Mouse (Mus musculus): ENCODE results near the gene Nabp2. TPM values are rescaled to one million over a fixed set of nuclear protein-coding genes. Genes with fewer than 3 reads are reported as not detected.

The Nabp2 gene
- total RNA-seq, 2 experiments from 2014 or later, result 44.1 to 47.1 TPM

DNA sequence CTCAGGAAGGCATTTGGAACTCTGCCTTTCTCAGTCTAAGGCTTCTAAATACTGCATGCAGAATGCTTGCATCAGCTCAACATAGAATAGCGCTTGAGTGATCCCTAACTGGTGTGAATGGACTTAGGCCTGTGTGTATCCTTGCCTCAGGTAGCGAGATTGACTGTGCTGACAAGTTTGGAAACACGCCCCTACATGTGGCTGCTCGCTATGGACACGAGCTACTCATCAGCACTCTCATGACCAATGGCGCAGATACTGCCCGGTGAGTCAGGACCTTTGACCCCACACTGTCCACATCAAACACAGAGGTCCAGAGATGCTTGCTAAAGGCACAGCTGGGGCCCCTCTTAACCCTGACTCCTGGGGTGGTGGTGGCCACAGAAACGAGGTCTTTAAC lies 28.8 kb downstream of the Nabp2 start:
- no peak for DNase-seq

DNA sequence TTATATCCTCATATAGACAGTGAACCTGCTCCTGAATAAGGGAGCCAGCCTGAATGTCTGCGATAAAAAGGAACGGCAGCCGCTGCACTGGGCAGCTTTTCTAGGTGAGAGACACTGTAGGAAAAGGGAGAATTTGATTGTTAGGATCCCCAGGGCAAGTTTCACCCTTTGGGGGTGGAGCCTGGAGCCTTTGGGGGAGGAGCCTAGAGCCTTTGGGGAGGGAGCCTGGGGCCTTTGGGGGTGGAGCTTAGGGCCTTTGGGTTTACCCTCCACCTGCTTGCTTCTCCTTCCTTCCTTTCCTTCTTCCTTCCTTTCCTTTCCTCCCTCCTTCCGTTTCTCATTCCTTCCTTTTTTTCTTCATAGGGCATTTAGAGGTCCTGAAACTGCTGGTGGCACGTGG lies 30.7 kb downstream of the Nabp2 start:
- no peak for DNase-seq

DNA sequence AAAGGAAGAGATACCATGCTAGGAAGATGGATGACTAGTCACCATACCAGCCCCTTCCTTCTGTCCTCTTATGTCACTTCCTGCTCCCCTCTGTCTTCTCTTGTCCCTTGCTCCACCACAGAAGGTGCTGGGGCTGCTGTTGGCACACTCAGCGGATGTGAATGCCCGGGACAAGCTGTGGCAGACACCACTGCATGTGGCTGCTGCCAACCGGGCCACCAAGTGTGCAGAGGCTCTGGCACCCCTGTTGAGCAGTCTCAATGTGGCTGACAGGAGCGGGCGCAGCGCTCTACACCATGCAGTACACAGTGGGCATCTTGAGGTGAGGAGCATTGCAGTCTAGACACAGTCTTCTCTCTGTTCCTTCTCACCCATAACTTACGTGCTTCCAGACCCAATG lies 32.0 kb downstream of the Nabp2 start:
- DNase-seq, result no peak

DNA sequence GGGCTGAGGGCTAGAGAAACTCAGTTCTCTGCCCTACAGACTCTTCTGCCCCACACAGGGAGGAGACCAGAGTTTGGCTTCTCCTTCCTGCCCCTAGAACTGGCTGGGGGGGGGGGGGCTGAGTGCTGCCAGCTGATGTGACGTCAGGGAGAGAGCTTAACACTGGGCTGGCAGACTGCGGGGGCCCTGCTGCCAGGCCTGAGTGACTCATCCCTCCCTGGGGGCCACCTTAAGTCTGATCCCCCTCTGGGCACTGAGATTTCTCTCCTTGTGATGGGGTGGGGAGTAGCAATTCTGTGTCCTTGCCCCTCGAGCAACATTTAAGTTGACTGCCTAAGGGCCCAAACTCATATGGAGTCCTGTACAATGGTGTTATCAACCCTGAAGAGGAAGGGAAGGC lies 32.8 kb downstream of the Nabp2 start:
- DNase-seq, result no peak

DNA sequence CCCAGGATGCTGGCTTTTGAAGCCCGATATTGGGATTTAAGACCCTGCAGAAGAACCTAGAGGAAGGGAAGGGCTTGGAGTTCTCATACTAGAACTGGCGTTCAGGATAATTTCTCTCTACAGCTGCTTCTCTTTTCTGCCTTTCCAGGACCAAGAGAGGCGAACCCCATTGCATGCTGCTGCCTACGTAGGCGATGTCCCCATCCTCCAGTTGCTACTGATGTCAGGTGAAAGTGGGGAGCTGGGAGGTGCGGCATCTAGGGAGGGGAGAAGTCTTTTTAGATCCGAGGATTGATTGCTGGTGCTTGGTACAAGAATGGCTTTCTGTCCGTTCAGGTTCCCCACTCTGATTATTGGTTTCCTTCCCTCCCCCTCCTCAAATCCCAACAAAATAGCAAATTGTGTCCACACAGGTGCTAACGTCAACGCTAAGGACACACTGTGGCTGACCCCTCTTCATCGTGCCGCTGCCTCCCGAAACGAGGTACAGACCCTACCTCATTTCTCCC lies 33.3 kb downstream of the Nabp2 start:
- no peak for DNase-seq

DNA sequence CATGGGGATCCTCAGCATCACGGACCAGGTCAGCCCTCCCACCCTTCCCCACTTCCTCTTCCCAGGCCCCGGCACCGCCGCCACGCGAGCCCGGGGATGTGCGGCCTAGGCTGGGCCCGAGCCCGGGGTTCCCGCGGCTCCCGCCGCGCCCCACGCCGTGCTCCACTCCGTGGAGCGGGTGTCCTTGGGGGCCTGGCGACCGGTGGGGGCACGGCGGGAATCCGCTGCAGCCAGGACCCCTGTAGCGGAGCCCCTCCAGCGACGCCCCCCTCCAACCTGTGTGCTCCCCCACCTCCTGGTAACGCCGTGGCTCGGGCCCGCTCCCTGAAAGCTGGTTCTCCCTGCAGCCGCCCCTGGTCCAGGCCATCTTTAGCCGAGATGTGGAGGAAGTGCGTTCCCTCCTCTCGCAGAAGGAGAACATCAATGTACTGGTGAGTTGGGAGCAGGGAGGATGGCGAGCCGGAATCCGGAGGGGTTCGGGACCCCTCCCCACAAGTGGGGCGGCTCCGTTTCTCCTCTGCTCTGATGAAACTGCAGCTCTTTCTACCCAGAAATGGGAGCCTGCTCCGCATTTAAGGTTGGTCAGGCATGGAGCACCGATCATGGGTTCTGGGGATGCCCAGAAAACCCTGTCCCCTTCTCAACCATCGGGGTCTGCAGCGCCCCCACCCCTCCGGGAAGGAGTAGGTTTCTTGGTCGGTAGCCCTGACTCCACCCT lies 33.9 kb downstream of the Nabp2 start:
- peak; percentile 61 for DNase-seq

DNA sequence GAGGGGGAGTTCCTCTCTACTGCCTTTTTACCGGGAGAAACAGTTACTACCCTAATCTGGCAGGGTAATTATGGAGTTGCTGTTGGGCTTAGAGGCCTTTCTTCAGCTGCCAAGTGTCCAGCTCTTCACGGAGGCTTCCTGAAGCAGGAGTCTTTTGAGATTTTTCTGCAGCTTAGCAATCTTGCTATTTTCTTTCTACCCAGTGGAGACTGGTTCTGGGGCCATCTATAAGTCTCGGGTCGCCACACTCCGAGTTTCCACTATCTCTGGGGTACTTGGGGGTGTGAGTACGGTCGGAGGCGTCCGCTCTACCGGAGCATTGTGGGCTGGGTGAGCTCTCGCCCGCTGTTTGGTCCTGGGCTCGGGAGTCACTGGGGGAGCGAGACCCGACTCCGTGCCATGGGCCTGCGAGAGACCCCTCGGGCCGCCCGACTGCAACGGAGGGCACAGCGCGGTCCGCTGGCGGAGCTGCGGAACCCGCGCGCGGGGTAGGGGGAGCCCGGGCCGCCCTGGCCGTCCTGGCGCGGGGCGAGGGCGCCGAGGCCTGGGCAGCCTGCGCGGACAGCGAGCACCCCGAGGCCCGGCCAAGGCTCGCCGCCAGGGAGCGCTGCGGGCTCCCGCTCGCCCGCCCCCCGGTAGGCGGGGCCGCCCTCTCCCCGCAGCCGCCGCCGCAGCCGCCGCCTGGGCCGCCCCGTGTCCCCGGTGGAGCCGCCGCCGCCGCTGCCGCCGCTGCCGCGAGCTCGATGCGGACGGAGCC lies 34.7 kb downstream of the Nabp2 start, which contains the start of gene Ankrd52:
TSS of gene Ankrd52 (plus strand) at position 661 of the 757 bp plus-strand sequence.
- DNase-seq, result peak; percentile 92

DNA sequence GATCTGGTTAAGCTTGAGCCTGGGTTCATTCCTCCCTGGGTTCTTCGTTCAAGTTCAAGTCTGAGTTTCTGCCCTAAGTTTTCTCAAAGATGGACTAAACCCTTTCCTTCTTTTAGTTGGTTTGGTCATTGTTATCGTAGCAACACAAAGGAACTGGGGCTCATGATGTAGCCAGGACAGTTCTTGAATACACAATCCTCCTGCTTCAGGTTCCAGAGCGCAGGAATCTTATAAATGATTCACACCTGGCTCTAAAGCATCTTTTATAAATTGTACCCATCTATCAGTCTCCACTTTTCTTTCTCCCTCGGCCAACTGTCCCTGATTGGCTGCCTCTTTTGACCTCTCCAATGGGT lies 35.2 kb downstream of the Nabp2 start:
- DNase-seq, result no peak

DNA sequence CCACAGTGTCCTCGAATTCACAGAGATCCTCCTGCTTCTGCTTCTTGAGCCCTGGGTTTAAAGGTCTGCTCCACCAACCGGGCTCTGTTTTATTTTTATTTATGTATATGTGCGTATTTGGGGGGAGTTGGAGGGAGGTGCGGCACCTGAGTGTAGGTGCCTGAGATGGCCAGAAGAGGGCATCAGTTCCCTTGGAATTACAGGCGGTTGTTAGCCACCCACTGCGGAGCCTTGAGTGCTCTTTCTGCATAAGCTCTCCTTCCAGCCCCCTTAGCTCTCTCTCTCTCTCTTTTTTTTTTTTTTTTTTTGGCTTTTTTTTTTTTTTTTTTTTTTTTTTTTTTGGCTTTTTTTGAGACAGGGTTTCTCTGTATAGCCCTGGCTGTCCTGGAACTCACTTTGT lies 36.9 kb downstream of the Nabp2 start:
- DNase-seq, result no peak

DNA sequence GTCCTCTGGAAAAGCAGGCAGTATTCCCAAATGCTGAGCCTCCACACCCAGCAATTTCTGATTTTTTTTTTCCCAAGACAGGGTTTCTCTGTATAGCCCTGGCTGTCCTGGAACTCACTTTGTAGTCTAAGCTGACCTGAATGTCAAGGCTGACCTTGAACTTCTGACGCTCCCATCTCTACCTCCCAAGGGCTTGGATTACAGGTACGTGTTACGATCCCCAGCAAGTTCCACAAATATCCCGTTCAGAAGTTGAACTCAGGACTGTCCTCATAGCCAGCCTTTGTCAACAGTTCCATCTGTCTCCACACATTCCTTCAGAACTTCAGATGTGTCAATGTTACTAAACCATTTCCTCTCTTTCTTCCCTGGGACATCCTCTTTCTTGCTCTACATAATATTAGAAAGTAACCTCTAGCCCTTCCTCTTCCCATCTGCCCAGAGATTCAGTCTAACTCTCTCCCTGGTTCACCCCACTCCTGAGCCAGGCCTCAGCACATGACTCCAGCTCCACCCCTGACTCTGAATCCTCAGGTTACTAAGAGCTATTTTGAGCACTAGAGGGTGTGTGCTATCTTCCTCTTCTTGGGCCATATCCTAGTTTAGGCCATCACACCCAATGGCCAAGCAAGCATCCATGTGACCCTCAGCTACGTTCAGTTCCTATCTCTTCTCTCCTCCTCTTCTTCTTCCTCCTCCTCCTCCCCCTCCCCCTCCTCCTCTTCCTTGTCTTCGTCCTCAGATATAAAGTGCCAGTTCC lies 38.1 kb downstream of the Nabp2 start:
- DNase-seq, result no peak

DNA sequence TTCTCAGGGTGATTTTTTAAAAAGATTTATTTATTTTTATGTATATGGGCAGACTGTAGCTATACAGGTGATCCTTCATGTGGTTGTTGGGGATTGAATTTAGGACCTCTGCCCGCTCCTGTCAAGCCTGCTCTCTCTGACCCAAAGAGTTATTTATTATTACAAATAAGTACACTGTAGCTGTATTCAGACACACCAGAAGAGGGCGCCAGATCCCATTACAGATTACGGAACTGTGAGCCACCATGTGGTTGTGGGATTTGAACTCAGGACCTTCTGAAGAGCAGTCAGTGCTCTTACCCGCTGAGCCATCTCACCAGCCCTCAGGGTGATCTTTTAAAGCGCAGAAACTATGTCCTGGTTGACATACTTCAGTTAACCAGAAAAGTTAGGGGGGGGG lies 39.1 kb downstream of the Nabp2 start:
- DNase-seq, result no peak

DNA sequence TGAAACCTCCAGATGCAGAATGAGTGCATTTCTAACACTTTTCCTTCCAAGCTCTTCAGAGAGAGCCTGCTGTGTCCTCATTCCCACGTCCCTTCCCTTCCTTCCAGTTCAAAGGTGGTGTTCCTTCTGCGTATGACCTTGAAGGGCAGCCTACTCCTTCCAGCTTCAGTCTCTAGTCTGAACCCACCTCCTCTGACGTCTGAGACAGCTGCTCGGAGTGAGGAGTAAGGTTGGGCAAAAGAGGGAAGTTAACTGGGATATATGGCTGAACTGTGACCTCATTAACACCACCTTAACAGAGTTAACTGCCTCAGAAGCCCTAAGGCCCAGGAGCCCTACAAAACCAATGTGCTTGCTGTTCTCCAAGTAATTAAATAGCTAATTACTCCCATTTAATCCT lies 40.7 kb downstream of the Nabp2 start:
- no peak for DNase-seq

DNA sequence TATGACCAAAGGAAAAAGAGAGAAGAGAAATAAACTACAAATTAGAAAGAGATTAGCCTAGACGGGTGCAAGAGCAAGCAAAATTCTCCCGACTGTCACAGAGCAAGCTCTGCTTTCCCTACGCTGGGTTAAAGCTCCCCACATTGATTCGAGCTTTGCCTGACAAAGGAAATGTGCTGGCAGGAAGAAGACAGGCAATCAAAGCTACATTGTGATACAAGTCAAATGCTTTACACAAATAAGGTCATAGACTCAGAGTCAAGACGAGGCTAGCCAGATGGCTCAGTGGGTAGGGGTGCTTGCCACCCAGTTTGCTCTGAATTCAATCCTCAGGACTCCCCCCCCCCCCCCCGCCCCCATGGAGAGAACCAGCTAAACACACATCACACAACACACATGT lies 41.3 kb downstream of the Nabp2 start:
- DNase-seq, result no peak

DNA sequence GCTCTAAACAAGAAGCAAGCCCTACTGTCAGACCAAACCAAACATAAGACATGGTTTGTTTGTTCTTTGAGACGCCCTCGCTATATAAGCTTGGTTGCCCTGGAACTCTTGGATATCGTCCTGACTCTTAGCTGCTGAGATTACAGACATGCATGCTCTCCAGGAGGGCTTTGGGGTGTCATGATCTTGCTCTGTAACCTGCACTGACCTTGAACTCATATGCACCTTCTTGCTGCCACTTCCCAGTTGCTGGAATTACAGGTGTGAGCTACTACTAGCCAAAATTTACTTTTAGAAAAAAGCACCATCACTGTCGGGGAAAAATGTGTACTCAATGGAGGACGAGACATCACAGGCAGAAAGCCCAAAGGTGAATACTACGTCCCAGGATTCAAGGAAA lies 41.7 kb downstream of the Nabp2 start:
- DNase-seq, result no peak

DNA sequence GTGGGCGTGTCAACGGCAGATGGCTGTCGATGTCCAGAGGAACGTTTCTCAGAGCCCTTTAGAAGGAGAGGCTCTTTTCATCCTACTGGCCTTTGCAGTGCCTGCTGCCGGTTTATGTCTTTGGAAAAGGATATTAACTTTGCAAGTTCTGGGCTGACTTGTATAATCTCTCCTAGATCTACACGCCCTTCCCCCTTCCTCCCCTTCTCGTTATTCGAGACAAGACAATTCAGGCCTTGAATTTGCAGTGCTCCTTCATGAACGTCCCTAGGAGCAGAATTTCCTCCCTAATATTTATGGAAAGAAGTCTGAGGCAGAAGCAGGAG lies 42.1 kb downstream of the Nabp2 start:
- no peak for DNase-seq

DNA sequence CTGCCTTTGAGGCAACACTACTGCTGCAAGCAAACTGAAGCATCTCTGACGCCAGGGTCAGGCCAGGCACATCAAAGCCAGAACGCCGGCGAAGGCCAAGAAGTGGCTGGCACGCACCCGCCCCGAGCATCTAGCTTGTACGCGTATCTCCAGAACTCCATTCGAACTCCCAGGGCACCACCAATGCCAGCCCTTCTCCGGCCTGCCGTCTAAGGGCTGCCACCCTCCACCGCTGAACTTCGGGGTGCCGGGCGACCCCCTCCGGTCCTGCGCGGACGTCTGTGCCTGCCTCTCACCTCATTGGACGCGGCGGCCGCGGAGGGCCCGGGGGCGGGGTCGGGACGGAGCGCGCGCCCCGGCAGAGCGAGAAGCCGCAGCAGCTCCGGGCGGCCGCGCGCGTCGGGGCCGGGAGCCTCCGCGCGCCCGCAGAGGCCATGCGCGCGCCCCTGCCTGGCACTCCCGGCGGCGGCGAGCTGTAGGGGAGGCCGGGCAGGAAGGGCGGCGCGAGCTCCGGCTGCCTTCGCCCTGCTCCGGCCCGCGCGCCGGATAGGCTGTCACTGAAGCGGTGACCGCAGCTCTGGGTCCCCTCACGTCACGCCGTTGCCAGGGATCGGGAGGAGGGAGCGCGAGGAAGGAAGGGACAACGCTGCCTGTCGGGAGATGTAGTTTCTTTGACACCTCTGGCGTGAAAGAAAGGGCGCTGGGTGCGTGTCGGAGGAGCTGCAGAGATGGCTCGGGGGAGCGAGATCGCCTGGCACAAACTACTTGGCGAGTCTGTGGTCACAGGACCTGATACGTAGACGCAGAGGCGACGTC lies 42.7 kb downstream of the Nabp2 start, which contains the start of gene Coq10a:
TSS of gene Coq10a (minus strand) at position 596 of the 816 bp plus-strand sequence.
- peak; percentile 92 for DNase-seq

DNA sequence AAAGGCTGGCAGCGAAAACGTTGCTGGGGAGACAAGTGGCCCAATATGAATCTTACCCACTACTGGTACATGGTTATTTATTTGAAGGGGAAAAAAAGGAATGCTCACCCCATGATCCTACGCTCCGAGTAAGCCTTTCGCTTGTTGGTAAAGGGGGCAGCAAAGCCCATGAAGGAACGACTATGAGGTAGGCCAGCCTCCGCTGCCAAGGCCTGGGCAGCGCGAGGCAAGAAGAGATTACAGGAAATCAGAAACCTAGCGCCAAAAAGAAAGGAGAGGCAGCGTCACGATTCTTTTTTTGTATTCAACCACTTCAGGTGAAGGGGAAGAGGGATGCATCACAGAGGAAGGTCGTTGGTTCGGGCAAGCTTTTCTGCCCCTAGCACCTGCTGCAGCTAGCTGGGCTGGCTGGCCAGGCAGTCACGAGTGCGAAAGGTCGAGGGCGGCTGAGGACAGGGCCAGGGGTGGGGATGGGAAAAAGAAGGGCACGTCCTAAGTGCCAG lies 43.3 kb downstream of the Nabp2 start:
- DNase-seq, result no peak

DNA sequence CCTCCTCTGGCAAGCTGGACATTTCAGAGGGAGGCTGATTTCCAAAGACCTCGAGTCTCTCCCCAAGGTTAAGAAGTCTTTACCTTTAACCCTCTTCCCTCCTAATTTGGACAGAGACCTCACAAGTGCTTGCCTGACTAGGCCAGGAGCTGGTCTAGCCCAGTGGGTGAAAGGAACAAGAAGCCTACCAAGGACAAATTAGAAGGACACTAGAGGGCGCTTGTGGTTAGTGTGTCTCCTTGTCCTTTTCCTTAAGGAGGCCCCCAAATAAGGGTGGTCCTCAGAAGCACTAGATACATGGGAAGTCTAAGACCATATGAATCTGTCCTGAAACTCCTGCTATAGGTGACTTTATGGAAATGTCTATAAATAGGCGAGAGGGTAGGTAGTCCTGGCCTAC lies 48.7 kb downstream of the Nabp2 start:
- DNase-seq, result peak; percentile 42

DNA sequence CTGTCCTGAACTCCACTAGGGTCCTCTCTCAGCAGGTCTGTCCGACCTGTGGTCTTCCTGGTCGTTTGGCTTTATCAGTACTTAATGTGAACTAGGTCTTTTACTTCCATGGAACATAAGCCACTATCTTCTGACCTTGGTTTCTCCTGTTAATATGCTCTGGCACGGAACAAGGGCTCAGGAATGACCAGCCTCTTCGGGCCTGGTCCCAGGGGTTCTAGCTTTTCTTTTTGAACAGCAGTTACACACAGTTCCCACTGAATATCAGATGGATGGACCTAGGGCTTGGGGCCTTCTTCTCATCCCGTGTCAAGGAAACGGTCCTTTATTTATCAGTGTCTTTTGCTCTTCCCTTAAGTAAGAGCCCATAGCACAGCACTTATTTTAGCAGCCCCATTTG lies 49.5 kb downstream of the Nabp2 start:
- no peak for DNase-seq

DNA sequence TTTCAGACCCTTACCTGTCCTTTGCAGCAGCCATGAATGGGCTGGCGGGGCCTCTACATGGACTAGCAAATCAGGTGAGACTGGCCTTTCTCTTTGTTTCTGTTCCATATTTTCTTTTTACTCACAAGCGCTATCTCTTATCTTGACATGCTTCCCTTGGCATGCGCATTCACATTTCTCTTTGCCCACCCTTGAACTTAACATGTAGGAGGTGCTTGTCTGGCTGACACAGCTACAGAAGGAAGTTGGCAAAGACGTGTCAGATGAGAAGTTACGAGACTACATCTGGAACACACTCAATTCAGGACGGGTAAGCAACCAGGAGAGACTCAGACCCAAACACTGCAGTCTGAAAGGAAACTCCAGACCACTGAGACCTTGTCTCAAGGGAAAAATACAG lies 52.1 kb downstream of the Nabp2 start:
- no peak for DNase-seq

DNA sequence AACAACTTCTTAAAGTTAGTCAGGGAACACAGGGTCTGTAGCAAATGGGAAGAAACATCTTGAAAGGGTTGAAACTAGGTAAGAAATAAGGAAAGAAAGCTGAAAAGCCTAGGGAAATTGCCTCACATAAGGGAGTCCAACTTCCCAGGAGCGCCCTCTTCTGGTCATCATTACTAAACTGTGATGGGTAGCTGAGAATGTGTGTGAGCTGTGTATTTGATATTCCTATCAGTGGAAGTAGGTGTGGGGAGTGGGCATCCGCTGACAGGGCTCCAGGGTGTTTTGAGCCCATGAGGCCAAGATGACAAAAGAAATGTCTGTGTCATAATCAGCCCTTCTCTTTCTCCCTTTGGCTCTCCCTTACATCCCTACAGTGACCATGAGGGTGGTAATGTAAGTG lies 52.5 kb downstream of the Nabp2 start:
- DNase-seq, result peak; percentile 71
